Mouse (Mus musculus) cerebellum, adult 9-11 months (tissue): ENCODE measurements around the gene Gtf2ird1.

Source experiments
- DNase-seq: peaks from one replicate; pipeline ENCODE4 v3.0.0; 2022

Gtf2ird1 gene

DNA sequence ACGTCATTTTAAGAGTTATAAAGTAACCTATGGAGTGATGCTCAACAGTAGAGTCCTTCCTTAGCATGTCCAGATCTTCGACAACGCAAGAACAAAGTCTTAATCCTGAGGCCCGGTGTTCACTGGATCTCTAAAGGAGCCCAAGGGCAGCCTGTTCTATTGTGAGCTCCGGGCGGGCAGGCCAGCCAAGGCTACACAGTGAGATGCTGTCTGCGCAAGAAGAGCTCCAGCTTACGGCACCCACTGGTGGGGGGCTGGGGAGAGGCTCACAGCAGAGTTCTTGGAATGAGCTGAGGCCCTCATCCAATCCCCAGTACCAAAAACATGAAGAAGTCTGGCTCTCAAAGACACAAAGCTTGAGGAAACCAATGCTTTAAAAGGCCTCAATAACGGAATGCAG is 146.3 kb downstream of the Gtf2ird1 start:
- no peak for DNase-seq

GRCm38 (mm10) chr5:134309345-134309744 is 147.2 kb downstream of the Gtf2ird1 start:
- DNase-seq = no peak
